Mouse (Mus musculus) monocyte, adult 2 months (primary cell): ENCODE results near the gene Tnfrsf18.

Experiments used
- DNase-seq, 2 experiments: peaks; one replicate each; pipeline ENCODE4 v3.0.0; 2022; ENCODE audit warnings: low spot score in 2 of 2, low read depth in 1 of 2

The Tnfrsf18 gene

GRCm38 (mm10) chr4:156026013-156026412 lies at the start of gene Tnfrsf18:
Gene Tnfrsf18, plus strand, starts transcription at chr4:156026164.
- DNase-seq, result no peak

- no peak for DNase-seq
These were observed 44.4 kb upstream of the Tnfrsf18 start for GRCm38 (mm10) chr4:155981436-155982082.

GRCm38 (mm10) chr4:155983788-155984187 lies 42.2 kb upstream of the Tnfrsf18 start:
- no peak for DNase-seq

GRCm38 (mm10) chr4:155991211-155991907 lies 34.6 kb upstream of the Tnfrsf18 start:
- peak; percentile 6 to 19 for DNase-seq

GRCm38 (mm10) chr4:155991908-155992230 lies 34.1 kb upstream of the Tnfrsf18 start:
- DNase-seq, result no peak

GRCm38 (mm10) chr4:155992241-155992905 lies 33.6 kb upstream of the Tnfrsf18 start, which contains the start of the genes B3galt6 and Sdf4:
Gene B3galt6, minus strand, starts transcription at chr4:155992649.
Gene Sdf4, plus strand, starts transcription at chr4:155992872.
- DNase-seq, result peak; percentile 70 to 82

GRCm38 (mm10) chr4:155992906-155993547 lies 32.9 kb upstream of the Tnfrsf18 start:
- peak; percentile 88 to 96 for DNase-seq

- no peak for DNase-seq
These were observed 32.4 kb upstream of the Tnfrsf18 start for GRCm38 (mm10) chr4:155993606-155994005.

GRCm38 (mm10) chr4:156004109-156004508 lies 21.9 kb upstream of the Tnfrsf18 start:
- no peak for DNase-seq

GRCm38 (mm10) chr4:156008369-156008768 lies 17.6 kb upstream of the Tnfrsf18 start:
- DNase-seq, result no peak

GRCm38 (mm10) chr4:156013637-156014036 lies 12.3 kb upstream of the Tnfrsf18 start, which contains the start of gene Tnfrsf4:
Gene Tnfrsf4, plus strand, starts transcription at chr4:156013843.
- no peak for DNase-seq

- no peak for DNase-seq
These were observed 11.5 kb upstream of the Tnfrsf18 start for GRCm38 (mm10) chr4:156014436-156014835.

GRCm38 (mm10) chr4:156019771-156020170 lies 6.2 kb upstream of the Tnfrsf18 start:
- no peak for DNase-seq

- no peak for DNase-seq
These were observed 4.6 kb upstream of the Tnfrsf18 start for GRCm38 (mm10) chr4:156021381-156021780.

- DNase-seq, result no peak
These were observed 4.0 kb upstream of the Tnfrsf18 start for GRCm38 (mm10) chr4:156021942-156022419.

GRCm38 (mm10) chr4:156023520-156023919 lies 2.4 kb upstream of the Tnfrsf18 start:
- DNase-seq, result no peak

- no peak for DNase-seq
These were observed 1.8 kb upstream of the Tnfrsf18 start for GRCm38 (mm10) chr4:156024184-156024583.

- no peak for DNase-seq
These were observed 2.6 kb downstream of the Tnfrsf18 start for GRCm38 (mm10) chr4:156028580-156028979.

GRCm38 (mm10) chr4:156030651-156031118 lies 4.7 kb downstream of the Tnfrsf18 start:
- no peak for DNase-seq

- DNase-seq, result no peak
These were observed 5.3 kb downstream of the Tnfrsf18 start for GRCm38 (mm10) chr4:156031255-156031592.
